Mouse (Mus musculus): ENCODE measurements around the gene Plcb3. TPM values are rescaled to one million over a fixed set of nuclear protein-coding genes. Genes with fewer than 3 reads are reported as not detected.

The Plcb3 gene
- polyA plus RNA-seq, 3 experiments from 2014 or later: 2.8 to 4.3 (median 3.6) TPM

Other genes with a start within 250 kb of the Plcb3 start
- gene Rps6ka4, start 135.8 kb downstream of the Plcb3 start, polyA plus RNA-seq (2017; shearing (Covaris generic)): 10 to 100 TPM in 1 of 3 experiments, 1 to 10 TPM in 2; 7.4 to 13.5 (median 8.6) TPM
- gene Ccdc88b, start 118.3 kb downstream of the Plcb3 start, polyA plus RNA-seq (2017; shearing (Covaris generic)): 1 to 10 TPM; 4.4 to 5.8 (median 4.7) TPM
- 100 to 1,000 TPM; 143 to 219 (median 200) TPM for gene Trmt112, start 66.8 kb downstream of the Plcb3 start, polyA plus RNA-seq (2017; shearing (Covaris generic))
- 100 to 1,000 TPM; 209 to 245 (median 241) TPM for gene Prdx5, start 66.4 kb downstream of the Plcb3 start, polyA plus RNA-seq (2017; shearing (Covaris generic))
- 1 to 10 TPM; 2.3 to 4.4 (median 4.2) TPM for gene Esrra, start 54.7 kb downstream of the Plcb3 start, polyA plus RNA-seq (2017; shearing (Covaris generic))
- gene Catsperz, start 51.1 kb downstream of the Plcb3 start, polyA plus RNA-seq (2017; shearing (Covaris generic)): under 1 TPM in 1 of 3 experiments, not detected in 2; 0.59 TPM
- gene Kcnk4, start 42.0 kb downstream of the Plcb3 start, polyA plus RNA-seq (2017; shearing (Covaris generic)): not detected
- 10 to 100 TPM; 42.9 to 55.0 (median 47.6) TPM for gene Bad, start 34.6 kb downstream of the Plcb3 start, polyA plus RNA-seq (2017; shearing (Covaris generic))
- 10 to 100 TPM in 1 of 3 experiments, 1 to 10 TPM in 2; 4.6 to 13.0 (median 9.1) TPM for gene Gpr137, start 34.0 kb downstream of the Plcb3 start, polyA plus RNA-seq (2017; shearing (Covaris generic))
- 10 to 100 TPM; 18.2 to 35.2 (median 29.7) TPM for gene Ppp1r14b, start 1.5 kb downstream of the Plcb3 start, polyA plus RNA-seq (2017; shearing (Covaris generic))
- gene Fkbp2, start 4.0 kb upstream of the Plcb3 start, polyA plus RNA-seq (2017; shearing (Covaris generic)): 100 to 1,000 TPM in 1 of 3 experiments, 10 to 100 TPM in 2; 44.0 to 102 (median 47.1) TPM
- gene Vegfb, start 11.2 kb upstream of the Plcb3 start, polyA plus RNA-seq (2017; shearing (Covaris generic)): 1 to 10 TPM; 2.5 to 3.6 (median 3.5) TPM
- 10 to 100 TPM; 34.1 to 59.7 (median 59.0) TPM for gene Dnajc4, start 16.1 kb upstream of the Plcb3 start, polyA plus RNA-seq (2017; shearing (Covaris generic))
- 10 to 100 TPM; 23.7 to 35.3 (median 33.7) TPM for gene Nudt22, start 19.6 kb upstream of the Plcb3 start, polyA plus RNA-seq (2017; shearing (Covaris generic))
- gene Trpt1, start 19.7 kb upstream of the Plcb3 start, polyA plus RNA-seq (2017; shearing (Covaris generic)): 10 to 100 TPM in 1 of 3 experiments, 1 to 10 TPM in 2; 6.4 to 12.8 (median 8.2) TPM
- 100 to 1,000 TPM; 253 to 288 (median 257) TPM for gene Fermt3, start 43.0 kb upstream of the Plcb3 start, polyA plus RNA-seq (2017; shearing (Covaris generic))
- 100 to 1,000 TPM; 104 to 160 (median 120) TPM for gene Stip1, start 63.5 kb upstream of the Plcb3 start, polyA plus RNA-seq (2017; shearing (Covaris generic))
- gene Macrod1, start 80.3 kb upstream of the Plcb3 start, polyA plus RNA-seq (2017; shearing (Covaris generic)): 1 to 10 TPM in 2 of 3 experiments, under 1 TPM in 1; 0.99 to 3.1 (median 1.8) TPM
- gene Flrt1, start 129.3 kb upstream of the Plcb3 start, polyA plus RNA-seq (2017; shearing (Covaris generic)): under 1 TPM in 1 of 3 experiments, not detected in 2; 0.20 TPM
- 100 to 1,000 TPM; 164 to 183 (median 169) TPM for gene Otub1, start 229.8 kb upstream of the Plcb3 start, polyA plus RNA-seq (2017; shearing (Covaris generic))
- gene Cox8a, start 241.1 kb upstream of the Plcb3 start, polyA plus RNA-seq (2017; shearing (Covaris generic)): 100 to 1,000 TPM; 284 to 445 (median 299) TPM

Measured in inflammation-experienced regulatory T-cells, adult 6 months (primary cell).